ENCODE assay signal across 22 mouse cellular contexts in genomic region chr11:35669536-35669935, GRCm38 (mm10).
"Had no signal": no experiment of that assay in that cellular context is flagged by ENCODE, and none has a peak within 500 bp of the region (broad histone marks: within the 10 kb centered on the region; RNA-seq: fewer than 3 reads in every experiment).

No protein-coding gene starts in this region.

- H3K4me3 ChIP-seq: left cerebral cortex, adult 2 months; limb, embryonic 13.5 days; liver, embryonic 12.5 days; liver, embryonic 15.5 days; lung, embryonic 15.5 days; megakaryocyte, embryonic 14.5 days; midbrain, embryonic 10.5 days; midbrain, embryonic 13.5 days had no signal

- H3K27ac ChIP-seq: kidney, postnatal 0 days; limb, embryonic 13.5 days; liver, embryonic 12.5 days; liver, embryonic 15.5 days; lung, embryonic 15.5 days; midbrain, embryonic 10.5 days; midbrain, embryonic 13.5 days; stomach, postnatal 0 days had no signal

- DNase-seq: kidney, adult 2 months; kidney, postnatal 25 days; layer of hippocampus, postnatal 36 days; liver; lung, adult 18-20 months; lung, postnatal 10 days; lung, postnatal 36 days; right cerebral cortex, adult 18-20 months; right cerebral cortex, postnatal 4 days; thymus, adult 2 months; thymus, postnatal 14 days; thymus, postnatal 4 days had no signal
